Mouse (Mus musculus): ENCODE results near the gene Uggt1. TPM values are rescaled to one million over a fixed set of nuclear protein-coding genes. Genes with fewer than 3 reads are reported as not detected.

The Uggt1 gene
- 49.9 and 53.7 TPM in 2 replicates for polyA plus RNA-seq (2015; fragmentation: Nextera tagmentation; extraction: Ambion mirVana)

- peak within 1 kb of the TSS; percentile 86 for H3K4me2 ChIP-seq (replicated peaks)
- 2% methylated on average over 49 of the region's 49 CpGs for WGBS
- no peaks in the 10 kb centered on the region for H3K27me3 ChIP-seq
- H3K4me3 ChIP-seq (replicated peaks): peak within 1 kb of the TSS; percentile 95
- peak within 1 kb of the TSS; percentile 90 for H3K27ac ChIP-seq
- no peaks in the 10 kb centered on the region for H3K9me3 ChIP-seq
- H3K9ac ChIP-seq (replicated peaks): peak within 1 kb of the TSS; percentile 91
- peak; percentile 98 for ATAC-seq
- peaks cover 45% of the 10 kb centered on the region for H3K4me1 ChIP-seq (replicated peaks)
- H3K36me3 ChIP-seq: no peaks in the 10 kb centered on the region
These were observed at the start of gene Uggt1 for GRCm38 (mm10) chr1:36244058-36244827. Uggt1 (minus strand) TSS chr1:36244720.

GRCm38 (mm10) chr1:36293470-36293869 lies 49.0 kb upstream of the Uggt1 start:
- ATAC-seq: no peak
- no peak overlapping the region for H3K4me2 ChIP-seq (replicated peaks)
- peaks cover 3% of the 10 kb centered on the region; the same call in 1 of the 2 replicates for H3K27me3 ChIP-seq
- WGBS: 87% methylated on average over 8 of the region's 8 CpGs
- no peak overlapping the region for H3K27ac ChIP-seq
- H3K9me3 ChIP-seq: no peaks in the 10 kb centered on the region
- H3K36me3 ChIP-seq: no peaks in the 10 kb centered on the region
- no peak overlapping the region for H3K4me3 ChIP-seq (replicated peaks)
- H3K4me1 ChIP-seq (replicated peaks): no peaks in the 10 kb centered on the region
- no peak overlapping the region for H3K9ac ChIP-seq (replicated peaks)

GRCm38 (mm10) chr1:36281849-36282248 lies 37.3 kb upstream of the Uggt1 start:
- H3K27me3 ChIP-seq: no peaks in the 10 kb centered on the region
- H3K4me3 ChIP-seq (replicated peaks): no peak overlapping the region
- 90% methylated on average over 6 of the region's 6 CpGs for WGBS
- no peaks in the 10 kb centered on the region for H3K36me3 ChIP-seq
- H3K27ac ChIP-seq: no peak overlapping the region
- H3K4me1 ChIP-seq (replicated peaks): no peaks in the 10 kb centered on the region
- no peak overlapping the region for H3K4me2 ChIP-seq (replicated peaks)
- no peak overlapping the region for H3K9ac ChIP-seq (replicated peaks)
- H3K9me3 ChIP-seq: no peaks in the 10 kb centered on the region
- no peak for ATAC-seq

GRCm38 (mm10) chr1:36280938-36281337 lies 36.4 kb upstream of the Uggt1 start:
- H3K27me3 ChIP-seq: no peaks in the 10 kb centered on the region
- no peak for ATAC-seq
- no peaks in the 10 kb centered on the region for H3K9me3 ChIP-seq
- no peak overlapping the region for H3K9ac ChIP-seq (replicated peaks)
- H3K4me2 ChIP-seq (replicated peaks): no peak overlapping the region
- no peaks in the 10 kb centered on the region for H3K4me1 ChIP-seq (replicated peaks)
- 86% methylated on average over 3 of the region's 3 CpGs for WGBS
- H3K27ac ChIP-seq: no peak overlapping the region
- no peak overlapping the region for H3K4me3 ChIP-seq (replicated peaks)
- no peaks in the 10 kb centered on the region for H3K36me3 ChIP-seq

DNA sequence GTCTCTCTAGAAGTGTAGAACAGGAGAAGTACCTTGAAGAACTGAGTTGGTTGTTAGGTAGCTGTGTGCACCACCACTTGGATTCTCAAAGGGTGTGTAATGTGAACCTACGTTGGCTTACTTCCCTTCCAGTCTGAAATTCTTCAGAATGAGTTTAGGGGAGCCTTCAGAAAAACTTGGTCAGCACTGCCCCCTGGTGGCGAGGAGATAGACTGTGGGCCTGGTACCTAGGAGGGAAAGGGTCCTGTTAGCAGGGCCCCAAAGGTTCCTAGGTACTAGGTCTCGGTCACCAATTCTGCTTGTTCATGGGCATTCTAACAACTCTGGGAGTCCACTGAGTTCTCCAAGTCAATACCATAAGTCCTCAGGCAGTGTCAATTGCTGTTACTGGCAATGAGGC lies 34.7 kb upstream of the Uggt1 start:
- Histone ChIP-seq H3K9ac (replicated peaks) (no peak overlapping the region), H3K4me2 (replicated peaks) (no peak overlapping the region), H3K9me3 (no peaks in the 10 kb centered on the region), H3K4me1 (replicated peaks) (no peaks in the 10 kb centered on the region), H3K4me3 (replicated peaks) (no peak overlapping the region), H3K27ac (no peak overlapping the region), H3K27me3 (no peaks in the 10 kb centered on the region), H3K36me3 (no peaks in the 10 kb centered on the region)
- WGBS: 28% methylated on average over 3 of the region's 3 CpGs
- ATAC-seq: peak; percentile 40; the same call in 1 of the 2 replicates

DNA sequence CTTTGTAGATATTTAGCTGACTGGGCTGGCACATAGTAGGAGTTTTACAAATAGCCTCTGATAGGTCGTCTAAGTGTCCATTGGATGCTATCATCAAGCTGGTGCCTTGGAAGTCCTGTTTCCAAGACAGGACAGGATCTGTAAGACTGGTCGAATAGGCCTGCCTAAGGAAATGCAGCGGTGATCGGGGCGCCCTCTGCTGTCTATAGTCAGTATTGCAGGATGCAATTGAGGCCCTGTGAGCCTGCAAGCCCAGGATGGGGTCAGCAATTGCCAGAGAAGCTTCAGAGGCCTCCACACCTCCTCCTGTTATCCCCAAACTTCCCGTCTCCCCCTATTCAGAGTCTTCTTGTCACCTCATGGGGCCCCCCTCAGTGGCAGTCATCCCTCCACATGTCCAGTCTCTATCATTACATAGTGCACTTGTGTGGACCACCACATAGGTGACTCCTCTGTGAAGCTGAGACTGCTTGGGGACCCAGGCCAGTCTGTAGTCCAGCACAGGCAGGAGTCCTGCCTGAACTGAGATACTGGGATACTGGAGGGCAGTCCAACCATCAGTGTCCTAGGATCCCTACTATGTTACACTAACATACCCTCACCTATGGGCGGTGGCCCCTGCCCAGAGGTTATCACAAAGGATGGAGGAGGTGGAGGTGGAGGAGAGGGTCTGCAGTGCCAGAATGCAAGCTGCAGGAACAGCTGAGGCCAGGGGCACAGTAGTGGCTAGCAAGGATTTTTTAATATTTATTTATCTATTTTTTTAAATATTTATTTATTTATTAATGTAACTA lies 32.9 kb upstream of the Uggt1 start:
- no peak overlapping the region for H3K27ac ChIP-seq
- H3K4me2 ChIP-seq (replicated peaks): no peak overlapping the region
- H3K4me1 ChIP-seq (replicated peaks): no peaks in the 10 kb centered on the region
- no peak overlapping the region for H3K9ac ChIP-seq (replicated peaks)
- peak; percentile 32; the same call in 1 of the 2 replicates for ATAC-seq
- 18% methylated on average over 7 of the region's 7 CpGs for WGBS
- H3K9me3 ChIP-seq: no peaks in the 10 kb centered on the region
- no peaks in the 10 kb centered on the region for H3K27me3 ChIP-seq
- H3K36me3 ChIP-seq: no peaks in the 10 kb centered on the region
- H3K4me3 ChIP-seq (replicated peaks): no peak overlapping the region

- H3K9me3 ChIP-seq: no peaks in the 10 kb centered on the region
- no peaks in the 10 kb centered on the region for H3K36me3 ChIP-seq
- no peak overlapping the region for H3K27ac ChIP-seq
- 68% methylated on average over 13 of the region's 13 CpGs for WGBS
- H3K4me3 ChIP-seq (replicated peaks): no peak overlapping the region
- H3K27me3 ChIP-seq: no peaks in the 10 kb centered on the region
- no peak overlapping the region for H3K4me2 ChIP-seq (replicated peaks)
- H3K4me1 ChIP-seq (replicated peaks): no peaks in the 10 kb centered on the region
- H3K9ac ChIP-seq (replicated peaks): no peak overlapping the region
- ATAC-seq: no peak
These were observed 31.3 kb upstream of the Uggt1 start for GRCm38 (mm10) chr1:36275635-36276389.

DNA sequence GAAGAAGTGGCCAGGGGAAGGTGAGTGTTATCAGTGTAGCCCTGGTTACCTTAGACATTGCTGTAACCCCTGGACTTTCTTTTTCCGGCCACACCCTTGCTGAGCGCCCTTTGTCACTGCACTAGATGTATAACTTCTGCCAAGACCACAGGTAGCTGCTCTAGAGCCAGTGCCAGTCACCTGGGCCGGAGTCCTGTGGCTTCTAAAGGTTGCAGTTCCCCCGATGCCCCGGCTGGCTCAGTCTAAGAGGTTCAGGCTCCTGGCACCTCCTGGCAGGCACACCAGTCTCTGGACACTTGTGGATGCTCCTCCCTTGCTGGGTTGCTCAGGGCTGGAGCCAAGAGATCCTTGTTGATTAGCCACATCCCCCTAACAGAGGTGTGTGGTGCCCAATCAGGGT lies 29.9 kb upstream of the Uggt1 start, which contains the start of gene Neurl3:
Neurl3 (minus strand) TSS at position 225 of the 400 bp plus-strand sequence.
- H3K27ac ChIP-seq: no peak within 1 kb of the TSS
- no peaks in the 10 kb centered on the region for H3K36me3 ChIP-seq
- H3K4me2 ChIP-seq (replicated peaks): no peak within 1 kb of the TSS
- no peak for ATAC-seq
- H3K9me3 ChIP-seq: no peaks in the 10 kb centered on the region
- 0 out of 2 replicates have a peak, but pooled peaks cover 2% of the 10 kb centered on the region for H3K4me1 ChIP-seq (replicated peaks)
- WGBS: 93% methylated on average over 5 of the region's 5 CpGs
- H3K27me3 ChIP-seq: peaks cover 8% of the 10 kb centered on the region; the same call in 1 of the 2 replicates
- 0 out of 2 replicates have a peak within 1 kb of the TSS, but pooled peaks have one; percentile 1 for H3K9ac ChIP-seq (replicated peaks)
- no peak within 1 kb of the TSS for H3K4me3 ChIP-seq (replicated peaks)

GRCm38 (mm10) chr1:36273288-36273687 lies 28.8 kb upstream of the Uggt1 start:
- Histone ChIP-seq H3K4me1 (replicated peaks) (0 out of 2 replicates have a peak, but pooled peaks cover 2% of the 10 kb centered on the region), H3K9ac (replicated peaks) (no peak overlapping the region), H3K27me3 (peaks cover 13% of the 10 kb centered on the region; the same call in 1 of the 2 replicates), H3K27ac (no peak overlapping the region), H3K4me3 (replicated peaks) (no peak overlapping the region), H3K36me3 (no peaks in the 10 kb centered on the region), H3K4me2 (replicated peaks) (no peak overlapping the region), H3K9me3 (no peaks in the 10 kb centered on the region)
- no peak for ATAC-seq
- WGBS: 55% methylated on average over 9 of the region's 9 CpGs

DNA sequence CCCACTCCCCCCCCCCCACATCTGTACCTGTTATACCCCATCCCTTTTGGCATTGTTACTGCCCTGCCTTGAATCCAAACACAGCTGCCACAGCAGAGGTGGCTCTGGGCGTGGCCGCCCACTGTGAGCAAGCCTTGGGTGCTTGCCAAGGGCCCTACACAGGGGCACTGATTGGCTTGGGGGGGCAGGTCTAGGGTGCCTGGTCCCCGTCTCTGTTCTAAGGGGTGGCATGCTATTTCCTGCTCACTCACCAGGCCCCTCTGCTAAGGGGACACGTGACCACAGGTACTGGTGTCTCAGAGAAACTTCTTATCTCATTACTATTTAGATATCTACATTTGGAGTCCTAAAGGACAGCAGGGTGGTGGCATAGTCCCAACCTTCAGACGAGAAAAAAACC lies 28.0 kb upstream of the Uggt1 start:
- 0 out of 2 replicates have a peak, but pooled peaks cover 2% of the 10 kb centered on the region for H3K4me1 ChIP-seq (replicated peaks)
- H3K36me3 ChIP-seq: no peaks in the 10 kb centered on the region
- no peak overlapping the region for H3K9ac ChIP-seq (replicated peaks)
- no peak overlapping the region for H3K27ac ChIP-seq
- ATAC-seq: no peak
- no peaks in the 10 kb centered on the region for H3K9me3 ChIP-seq
- H3K4me3 ChIP-seq (replicated peaks): no peak overlapping the region
- peaks cover 13% of the 10 kb centered on the region; the same call in 1 of the 2 replicates for H3K27me3 ChIP-seq
- no peak overlapping the region for H3K4me2 ChIP-seq (replicated peaks)
- WGBS: 86% methylated on average over 5 of the region's 5 CpGs

GRCm38 (mm10) chr1:36271516-36272230 lies 27.2 kb upstream of the Uggt1 start:
- Histone ChIP-seq H3K36me3 (no peaks in the 10 kb centered on the region), H3K27me3 (peaks cover 13% of the 10 kb centered on the region; the same call in 1 of the 2 replicates), H3K4me3 (replicated peaks) (no peak overlapping the region), H3K27ac (no peak overlapping the region), H3K9ac (replicated peaks) (no peak overlapping the region), H3K4me1 (replicated peaks) (0 out of 2 replicates have a peak, but pooled peaks cover 2% of the 10 kb centered on the region), H3K9me3 (no peaks in the 10 kb centered on the region), H3K4me2 (replicated peaks) (no peak overlapping the region)
- no peak for ATAC-seq
- 78% methylated on average over 8 of the region's 8 CpGs for WGBS
